39 mouse cellular contexts compared by ENCODE assay signal in genomic region chr7:28771867-28772266, GRCm38 (mm10). TPM values are rescaled to one million over a fixed set of nuclear protein-coding genes. Genes with fewer than 3 reads are reported as not detected.
DNase-seq lines count a peak whose midpoint lies in the region.
"Had no signal": no experiment of that assay in that cellular context is flagged by ENCODE, and none has a peak within 500 bp of the region (broad histone marks: within the 10 kb centered on the region; RNA-seq: fewer than 3 reads in every experiment).

No protein-coding gene starts in this region.

- H3K27ac ChIP-seq in heart, embryonic 10.5 days: no peak overlapping the region
- H3K27ac ChIP-seq: embryonic facial prominence, embryonic 13.5 days; forebrain, embryonic 10.5 days; forebrain, embryonic 15.5 days; heart, embryonic 15.5 days; hindbrain, embryonic 13.5 days; left cerebral cortex, adult 2 months; limb, embryonic 13.5 days; liver, embryonic 12.5 days; midbrain, embryonic 10.5 days; midbrain, embryonic 15.5 days; neural tube, embryonic 15.5 days had no signal

- peak; percentile 44 for DNase-seq in adrenal gland, postnatal 10 days
- DNase-seq in adrenal gland, adult 8-10 months: no peak
- peak; percentile 28 to 41 for DNase-seq in heart, postnatal 14 days
- DNase-seq in heart, embryonic 10.5 days (ENCODE audit: low spot score): no peak
- DNase-seq in kidney, postnatal 4 days: peak; percentile 46 to 48
- DNase-seq in kidney, adult 11 months: no peak
- peak; percentile 85 for DNase-seq in testis, postnatal 10 days (ENCODE audit: low spot score)
- no peak for DNase-seq in testis, postnatal 14 days (ENCODE audit: low spot score)
- DNase-seq: cerebellum, adult 8-10 months; embryo, embryonic 11 days; gastrocnemius, adult 2 months; gastrocnemius, postnatal 36 days; liver, postnatal 0 days; right cerebral cortex, adult 18-20 months; spleen, adult 18-20 months; thymus, adult 2 months; thymus, postnatal 36 days had no signal

- no peak overlapping the region for H3K4me3 ChIP-seq in heart, embryonic 10.5 days
- H3K4me3 ChIP-seq: embryonic facial prominence, embryonic 13.5 days; forebrain, embryonic 10.5 days; forebrain, embryonic 15.5 days; gastrocnemius, adult 2 months; heart, embryonic 15.5 days; hindbrain, embryonic 13.5 days; left cerebral cortex, adult 2 months; limb, embryonic 13.5 days; liver, embryonic 12.5 days; midbrain, embryonic 10.5 days; midbrain, embryonic 15.5 days; neural tube, embryonic 15.5 days had no signal

- intact Hi-C loops in heart, postnatal 14 days (cut with DNase I): no loop called here

- 88% methylated on average over 11 of the region's 11 CpGs for WGBS in heart, embryonic 10.5 days

- no peaks in the 10 kb centered on the region for H3K9me3 ChIP-seq in heart, embryonic 10.5 days
- H3K9me3 ChIP-seq: embryonic facial prominence, embryonic 13.5 days; forebrain, embryonic 10.5 days; forebrain, embryonic 15.5 days; heart, embryonic 15.5 days; hindbrain, embryonic 13.5 days; limb, embryonic 13.5 days; liver, embryonic 12.5 days; midbrain, embryonic 10.5 days; midbrain, embryonic 15.5 days; neural tube, embryonic 15.5 days had no signal

- no peaks in the 10 kb centered on the region for H3K27me3 ChIP-seq in heart, embryonic 10.5 days (ENCODE audit: insufficient read depth, poor library complexity, severe bottlenecking)
- H3K27me3 ChIP-seq: CH12.LX; embryonic facial prominence, embryonic 13.5 days; forebrain, embryonic 15.5 days; heart, embryonic 15.5 days; hindbrain, embryonic 13.5 days; limb, embryonic 13.5 days; liver, embryonic 12.5 days; midbrain, embryonic 15.5 days; neural tube, embryonic 15.5 days had no signal

- H3K4me1 ChIP-seq in heart, embryonic 10.5 days: peaks cover 21% of the 10 kb centered on the region

- H3K36me3 ChIP-seq in heart, embryonic 10.5 days: peaks cover 17% of the 10 kb centered on the region
- H3K36me3 ChIP-seq: heart, embryonic 15.5 days; midbrain, embryonic 15.5 days had no signal

RNA-seq across cellular contexts. Expression of gene Nfkbib, which starts 4.6 kb away (rescaled TPM):
- total RNA-seq in adrenal gland, postnatal 10 days (2021): 10 to 100 TPM; 25.1 to 25.3 TPM
- 10 to 100 TPM; 32.0 to 52.2 (median 39.6) TPM for total RNA-seq in adrenal gland, adult 8-10 months (2022)
- 10 to 100 TPM; 15.9 to 18.0 TPM for total RNA-seq in heart, postnatal 14 days (2021)
- polyA plus RNA-seq in heart, embryonic 10.5 days (2016; fragmentation: Nextera tagmentation; extraction: Ambion mirVana): 50.5 and 50.7 TPM in 2 replicates

RNA-seq across cellular contexts. Expression of gene Sirt2, which starts 5.3 kb away (rescaled TPM):
- 10 to 100 TPM; 68.8 to 74.9 TPM for total RNA-seq in adrenal gland, postnatal 10 days (2021)
- 10 to 100 TPM; 73.9 to 96.2 (median 84.3) TPM for total RNA-seq in adrenal gland, adult 8-10 months (2022)
- total RNA-seq in heart, postnatal 14 days (2021): 10 to 100 TPM; 71.6 to 75.1 TPM
- polyA plus RNA-seq in heart, embryonic 10.5 days (2016; fragmentation: Nextera tagmentation; extraction: Ambion mirVana): 53.8 and 57.8 TPM in 2 replicates

RNA-seq across cellular contexts. Expression of gene Ccer2, which starts 15.9 kb away (rescaled TPM):
- not detected for total RNA-seq in adrenal gland, postnatal 10 days (2021)
- not detected for total RNA-seq in adrenal gland, adult 8-10 months (2022)
- not detected for total RNA-seq in heart, postnatal 14 days (2021)
- not detected in 2 replicates for polyA plus RNA-seq in heart, embryonic 10.5 days (2016; fragmentation: Nextera tagmentation; extraction: Ambion mirVana)
- total RNA-seq: adrenal gland, postnatal 36 days; ES-E14; gastrocnemius, adult 2 months; gastrocnemius, postnatal 36 days; heart, adult 8-10 months; heart, postnatal 36 days; megakaryocyte progenitor cell, adult 5-6 weeks had no signal
- polyA plus RNA-seq: C2C12; forebrain, embryonic 10.5 days; heart, embryonic 15.5 days; intestine, embryonic 16.5 days; kidney, embryonic 16.5 days; limb, embryonic 13.5 days; liver, embryonic 12.5 days; liver, postnatal 0 days; lung, postnatal 0 days; midbrain, embryonic 10.5 days; stomach, embryonic 16.5 days had no signal

RNA-seq across cellular contexts. Expression of gene Rinl, which starts 16.9 kb away (rescaled TPM):
- total RNA-seq in adrenal gland, postnatal 10 days (2021): 1 to 10 TPM; 3.7 to 4.9 TPM
- total RNA-seq in adrenal gland, adult 8-10 months (2022): 1 to 10 TPM; 1.9 to 4.4 (median 2.8) TPM
- 1 to 10 TPM; 2.2 to 4.0 TPM for total RNA-seq in heart, postnatal 14 days (2021)
- 3.8 and 5.2 TPM in 2 replicates for polyA plus RNA-seq in heart, embryonic 10.5 days (2016; fragmentation: Nextera tagmentation; extraction: Ambion mirVana)

RNA-seq across cellular contexts. Expression of gene Sars2, which starts 30.1 kb away (rescaled TPM):
- total RNA-seq in adrenal gland, postnatal 10 days (2021): 10 to 100 TPM; 17.5 to 23.7 TPM
- 10 to 100 TPM; 18.0 to 26.2 (median 20.3) TPM for total RNA-seq in adrenal gland, adult 8-10 months (2022)
- 10 to 100 TPM; 14.1 to 16.3 TPM for total RNA-seq in heart, postnatal 14 days (2021)
- polyA plus RNA-seq in heart, embryonic 10.5 days (2016; fragmentation: Nextera tagmentation; extraction: Ambion mirVana): 30.7 and 32.2 TPM in 2 replicates

Comparison
In these comparisons a context has a peak if more than half of its experiments do, and no peak if none do; other contexts are left out.
1. DNase-seq: peak in adrenal gland, postnatal 10 days (single experiment), heart, postnatal 14 days (2 of 2), kidney, postnatal 4 days (2 of 2) and testis, postnatal 10 days (single experiment); none in adrenal gland, adult 8-10 months (single experiment), heart, embryonic 10.5 days (single experiment), kidney, adult 11 months (single experiment) and testis, postnatal 14 days (single experiment).